In the genomic region with DNA sequence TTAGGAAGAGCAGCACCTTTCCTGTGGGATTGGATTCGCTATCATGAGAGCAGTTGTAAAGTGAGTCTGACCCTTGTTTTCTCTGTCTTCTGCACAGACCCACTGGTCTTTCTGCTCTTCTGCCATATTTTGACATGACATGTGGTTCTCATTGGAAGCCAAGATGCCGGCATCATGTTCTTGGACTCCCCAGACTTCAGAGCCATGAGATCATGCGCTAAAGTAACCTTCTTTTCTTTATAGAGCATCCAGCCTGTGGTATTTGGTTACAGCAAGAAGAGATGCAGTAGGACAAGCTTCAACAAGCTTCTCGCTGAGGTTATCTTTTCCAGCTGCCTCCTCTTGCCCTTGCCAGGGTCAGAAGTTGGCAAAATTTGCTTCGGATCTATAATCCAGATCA, we compare ENCODE assay signal across 25 mouse cellular contexts.
"Had no signal": no experiment of that assay in that cellular context is flagged by ENCODE, and none has a peak within 500 bp of the region (broad histone marks: within the 10 kb centered on the region; RNA-seq: fewer than 3 reads in every experiment).

No protein-coding gene starts in this region.

- H3K27ac ChIP-seq: embryonic facial prominence, embryonic 10.5 days; embryonic facial prominence, embryonic 12.5 days; embryonic facial prominence, embryonic 13.5 days; embryonic facial prominence, embryonic 15.5 days; forebrain, embryonic 10.5 days; forebrain, embryonic 12.5 days; forebrain, embryonic 13.5 days; forebrain, embryonic 15.5 days; heart, adult 2 months; heart, embryonic 10.5 days had no signal

- H3K4me3 ChIP-seq: embryonic facial prominence, embryonic 10.5 days; embryonic facial prominence, embryonic 12.5 days; embryonic facial prominence, embryonic 13.5 days; embryonic facial prominence, embryonic 15.5 days; erythroblast, embryonic 14.5 days; forebrain, embryonic 10.5 days; forebrain, embryonic 12.5 days; forebrain, embryonic 13.5 days; forebrain, embryonic 15.5 days; heart, adult 2 months; heart, embryonic 10.5 days had no signal

- DNase-seq: cerebellum, adult 2 months; cerebellum, adult 8-10 months; cerebellum, adult 9-10 months; cerebellum, adult 9-11 months; cerebellum, postnatal 10 days; cerebellum, postnatal 14 days; cerebellum, postnatal 25 days; cerebellum, postnatal 36 days; embryo, embryonic 11 days; forebrain, postnatal 0 days; gastrocnemius, postnatal 10 days; gastrocnemius, postnatal 25 days; heart, adult 11 months; heart, adult 18-20 months; heart, adult 2 months had no signal
